Mouse (Mus musculus): ENCODE data around the gene Ranbp3l. TPM values are rescaled to one million over a fixed set of nuclear protein-coding genes. Genes with fewer than 3 reads are reported as not detected.
"Not testable (repeated sequence)": the region's sequence is repeated elsewhere in the genome, so short reads cannot be mapped to it uniquely, and the experiment has no call there.

Gene Ranbp3l
- total RNA-seq (2021): not detected
- long read RNA-seq, experiment 1: 0 reads
- long read RNA-seq, experiment 2: 0 reads

GRCm38 (mm10) chr15:8967573-8968228 is at the start of gene Ranbp3l:
Gene Ranbp3l, plus strand, starts transcription at chr15:8967949.
- peak in 1 of 2 experiments; percentile 7 for DNase-seq

DNA sequence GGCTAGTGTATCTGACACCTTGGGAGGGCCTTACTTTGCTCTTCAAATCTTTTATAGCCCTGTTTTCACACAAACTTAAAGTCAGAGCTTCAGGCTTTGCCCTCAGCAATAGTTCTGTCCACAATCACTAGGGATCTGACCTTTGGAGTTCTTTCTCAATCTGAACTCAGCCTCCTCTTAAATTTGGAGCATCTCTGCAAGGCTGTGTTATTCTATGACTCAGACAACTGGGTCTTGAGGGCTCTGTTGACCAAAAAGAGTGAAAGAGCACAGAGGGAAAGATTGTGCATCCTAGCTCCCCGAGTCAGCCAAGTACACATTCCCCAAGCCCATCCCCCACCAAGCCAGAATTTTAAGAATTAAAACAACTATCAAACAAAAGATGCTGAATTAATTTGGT is 37.7 kb upstream of the Ranbp3l start:
- DNase-seq: no peak

- DNase-seq: no peak
These were observed 30.8 kb upstream of the Ranbp3l start for GRCm38 (mm10) chr15:8936911-8937310.

DNA sequence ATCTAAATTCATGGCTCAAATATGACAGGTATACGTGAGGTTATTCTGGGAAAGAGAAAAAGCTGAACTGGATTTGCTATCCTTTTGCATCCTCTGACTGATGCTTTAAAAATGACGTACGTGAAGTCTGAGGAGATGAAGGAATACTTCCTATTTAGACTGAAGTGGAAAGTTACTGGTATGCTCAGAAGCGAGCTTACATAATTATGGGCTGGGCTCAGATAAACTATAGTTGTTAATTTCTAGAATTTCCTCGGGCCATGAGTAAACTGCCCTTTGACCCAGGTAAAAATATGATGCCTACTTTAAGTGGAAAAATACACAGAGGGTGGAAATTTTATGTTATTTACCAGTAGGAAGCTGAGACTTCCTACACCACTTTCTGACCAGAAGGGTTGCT is 26.9 kb upstream of the Ranbp3l start:
- no peak for DNase-seq

DNA sequence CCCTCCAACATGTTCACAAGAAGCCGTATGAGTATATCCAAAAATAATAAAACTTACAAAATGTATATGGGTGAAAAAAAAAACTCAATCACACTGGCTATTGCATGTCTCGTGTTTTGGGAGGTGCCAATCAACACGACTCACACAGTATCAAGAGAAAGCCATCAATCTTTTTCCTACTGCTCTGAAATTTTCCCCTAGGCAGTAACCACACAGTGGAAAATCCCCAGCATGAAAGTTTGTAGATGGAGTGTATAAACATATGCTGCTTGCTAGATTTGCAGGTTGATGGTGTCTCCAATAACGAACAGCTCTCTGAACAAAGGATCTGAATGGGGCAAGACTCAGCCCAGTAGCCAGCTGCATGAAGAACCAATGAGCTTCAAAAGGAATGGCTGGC is 16.9 kb upstream of the Ranbp3l start:
- no peak for DNase-seq

DNA sequence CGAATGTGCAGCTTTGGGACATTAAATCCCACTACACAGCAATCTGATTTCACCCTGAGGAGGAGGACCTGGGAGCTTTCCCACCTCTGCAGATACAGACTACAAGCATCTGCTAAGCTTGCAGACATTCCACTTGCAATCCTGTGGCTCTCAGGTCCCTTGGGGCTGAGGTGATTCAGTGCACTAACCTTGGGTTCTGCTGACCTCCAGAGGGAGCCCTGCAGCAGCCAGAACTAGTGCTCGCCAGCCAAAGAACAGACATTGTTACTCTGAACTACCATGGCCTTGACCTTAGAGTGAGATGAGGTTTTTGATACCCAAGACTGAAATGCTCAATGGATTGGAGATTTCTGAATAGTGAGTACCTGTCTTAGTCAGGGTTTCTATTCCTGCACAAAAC is 4.4 kb upstream of the Ranbp3l start:
- peak; percentile 61 to 66 for DNase-seq

GRCm38 (mm10) chr15:8968229-8968595 is 463 bp downstream of the Ranbp3l start:
- DNase-seq: no peak

DNA sequence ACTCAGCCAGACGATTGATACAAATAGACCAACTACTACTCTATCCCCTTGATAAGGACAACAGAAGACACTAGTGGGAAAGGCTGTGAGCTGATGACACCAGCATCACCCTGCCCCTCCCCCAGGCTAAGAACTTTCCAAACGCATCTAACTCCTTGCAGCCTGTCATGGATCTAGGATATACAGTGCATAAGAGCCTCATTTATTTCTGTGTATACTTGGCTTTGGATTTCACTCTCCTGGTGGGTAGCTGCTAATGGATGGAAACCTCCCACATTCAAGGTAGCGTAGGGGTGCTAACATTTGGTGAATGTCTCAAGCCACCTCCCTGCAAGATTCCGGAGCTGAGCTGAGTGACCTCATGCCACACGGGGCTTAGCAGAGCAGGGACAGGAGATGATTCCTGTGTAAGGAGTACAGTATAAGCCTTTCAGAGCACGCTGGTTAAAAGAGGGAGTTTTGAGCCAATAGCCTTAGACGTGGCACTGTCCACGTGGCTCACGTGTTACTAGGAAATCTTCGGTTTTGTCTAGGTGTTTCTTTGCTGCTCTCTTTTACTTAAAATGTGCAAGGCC is 1.4 kb downstream of the Ranbp3l start:
- DNase-seq: no peak

DNA sequence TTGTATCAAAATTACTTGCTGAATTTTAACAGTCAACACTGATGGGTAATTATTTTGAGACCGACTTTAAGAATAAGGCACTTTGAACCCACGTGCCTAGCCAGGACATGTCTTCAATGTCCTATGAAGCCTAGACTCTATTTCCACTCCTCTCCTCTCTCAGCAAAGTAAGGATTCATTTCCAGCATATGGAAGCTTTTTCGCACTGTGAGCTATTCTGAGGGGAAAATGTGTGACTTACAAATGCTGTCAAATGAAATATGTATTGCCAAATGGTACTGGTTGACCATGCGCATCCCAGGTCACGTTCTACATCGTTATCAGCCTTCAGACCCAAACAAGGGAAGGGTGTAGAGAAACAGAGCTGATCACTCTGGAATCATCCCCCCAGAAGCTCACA is 23.5 kb downstream of the Ranbp3l start:
- no peak for DNase-seq

DNA sequence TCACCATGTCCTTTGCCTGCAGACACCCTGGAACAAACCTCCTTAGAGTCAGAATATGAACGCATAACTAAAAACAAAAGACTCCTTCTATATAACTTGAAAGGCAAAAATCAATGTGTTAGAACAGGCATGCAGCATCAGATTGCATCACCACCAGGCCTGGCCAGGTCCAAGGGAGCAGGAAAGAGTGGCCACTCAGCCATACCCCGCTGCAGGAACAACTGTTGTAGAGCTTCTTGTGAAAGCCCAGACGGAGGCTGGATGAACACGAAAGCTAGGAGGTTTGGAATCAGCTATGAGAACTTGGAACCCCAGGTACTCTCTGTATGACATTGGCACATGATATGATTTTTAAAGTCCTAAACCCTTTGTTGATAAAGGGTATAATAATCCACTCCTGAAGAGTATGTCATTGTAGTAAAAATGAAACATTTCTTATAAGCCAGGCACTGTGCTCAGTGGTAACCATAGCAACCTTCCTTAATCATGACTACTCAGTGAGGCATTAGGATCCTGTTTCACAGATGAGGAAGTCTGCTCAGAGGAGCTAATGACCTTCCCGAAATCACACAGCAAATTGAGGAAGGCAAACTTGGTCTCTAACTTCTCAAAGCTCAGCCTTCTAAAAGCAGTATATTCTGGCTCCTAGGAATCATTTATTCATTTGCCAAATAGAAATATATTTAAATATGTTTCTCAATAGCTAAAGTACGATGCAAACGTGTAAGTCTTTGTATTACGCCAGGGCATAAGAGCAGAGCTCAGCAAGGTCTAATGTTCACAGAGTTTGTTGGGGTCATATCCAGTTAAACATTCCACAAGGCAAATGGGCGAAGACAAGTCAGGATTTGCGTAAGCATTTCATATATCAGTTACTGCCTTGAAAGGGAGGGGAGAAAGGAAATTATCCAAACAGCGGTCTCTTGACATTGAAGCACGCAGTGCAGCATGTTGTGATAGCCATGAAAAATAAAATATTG is 24.4 kb downstream of the Ranbp3l start:
- DNase-seq: no peak

DNA sequence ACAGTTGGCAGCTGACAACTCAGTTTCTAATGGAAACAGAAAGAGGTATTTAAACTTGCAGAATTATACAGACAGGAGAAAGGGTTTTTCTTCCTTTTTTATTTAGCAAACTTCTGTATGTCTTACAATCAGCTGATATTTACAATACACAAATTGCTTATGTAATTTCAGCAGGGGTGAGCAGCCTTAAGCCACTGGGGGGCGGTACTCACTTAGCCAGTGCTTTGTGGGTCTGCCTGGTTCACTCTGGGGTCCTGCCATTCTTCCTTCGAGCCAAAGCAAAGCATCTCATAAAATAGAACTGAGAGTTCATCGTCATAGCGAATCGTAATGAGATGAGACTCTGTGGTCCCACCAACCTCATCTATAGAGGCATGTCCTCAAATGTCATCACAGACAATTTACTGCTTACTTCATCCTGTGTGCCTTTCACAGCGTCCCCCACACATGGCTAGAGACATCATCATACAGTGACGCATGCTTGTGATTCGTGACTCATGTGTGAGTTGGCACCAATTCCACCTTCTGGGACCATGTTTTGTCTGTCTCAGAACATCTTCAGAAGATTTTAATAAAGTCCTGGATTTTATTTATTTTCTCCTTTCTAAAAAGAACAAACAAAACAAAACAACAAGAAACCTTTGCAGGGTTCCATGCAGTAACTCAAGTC is 27.0 kb downstream of the Ranbp3l start:
- peak; percentile 57 to 61 for DNase-seq

GRCm38 (mm10) chr15:8995490-8995889 is 27.7 kb downstream of the Ranbp3l start:
- no peak for DNase-seq

DNA sequence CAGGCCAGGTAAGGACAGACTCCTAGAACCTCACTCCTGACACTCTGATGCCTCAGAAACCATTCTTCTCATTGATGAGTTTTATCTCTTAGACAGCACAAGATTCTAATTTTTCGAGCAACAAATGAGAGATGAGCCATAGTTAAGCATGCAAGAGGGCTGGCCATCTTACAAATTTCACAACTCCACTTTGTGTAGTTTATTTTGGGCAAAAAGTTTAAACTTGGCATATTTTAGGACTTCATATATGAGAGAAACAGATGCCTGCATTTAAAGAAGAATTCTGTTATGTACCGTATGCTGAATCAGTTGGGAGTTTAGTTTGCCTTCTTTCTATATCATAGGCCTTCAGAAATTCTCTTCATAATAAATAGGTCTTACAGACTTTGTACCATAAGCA is 35.0 kb downstream of the Ranbp3l start:
- no peak for DNase-seq

- no peak for DNase-seq
These were observed 41.4 kb downstream of the Ranbp3l start for GRCm38 (mm10) chr15:9009196-9009595.

DNA sequence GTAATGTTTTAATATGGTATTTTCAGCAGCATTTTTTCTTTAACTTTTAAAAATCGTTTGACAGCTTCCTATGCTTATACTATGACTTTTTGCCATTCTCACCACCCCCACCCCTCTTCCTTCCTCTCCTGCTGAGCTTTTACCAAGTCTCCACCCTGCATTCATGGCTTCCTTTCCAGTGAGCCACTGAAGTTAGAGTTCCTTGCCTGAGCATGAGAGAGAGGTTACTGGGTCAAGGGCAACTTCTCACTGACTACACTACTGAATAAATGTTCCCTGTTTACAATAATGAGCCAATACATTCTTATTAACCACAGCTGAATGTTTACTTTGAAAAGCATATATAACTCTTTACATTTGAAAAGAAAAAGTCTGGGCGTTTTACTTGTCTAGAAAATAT is 46.8 kb downstream of the Ranbp3l start:
- DNase-seq: peak in 1 of 2 experiments; percentile 6

DNA sequence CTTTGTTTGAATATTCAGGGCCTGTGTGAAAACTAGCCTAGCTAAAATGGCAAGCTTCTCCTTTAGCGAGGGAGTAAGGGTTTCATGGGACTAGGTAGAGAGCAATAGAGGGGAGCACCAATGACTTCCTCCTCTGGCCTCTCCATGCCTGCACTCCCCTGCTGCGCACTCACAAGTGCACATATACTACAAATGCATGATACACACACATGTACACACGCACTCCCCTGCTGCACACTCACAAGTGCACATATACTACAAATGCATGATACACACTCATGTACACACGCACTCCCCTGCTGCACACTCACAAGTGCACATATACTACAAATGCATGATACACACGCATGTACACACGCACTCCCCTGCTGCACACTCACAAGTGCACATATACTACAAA is 47.7 kb downstream of the Ranbp3l start:
- not testable (repeated sequence) for DNase-seq

DNA sequence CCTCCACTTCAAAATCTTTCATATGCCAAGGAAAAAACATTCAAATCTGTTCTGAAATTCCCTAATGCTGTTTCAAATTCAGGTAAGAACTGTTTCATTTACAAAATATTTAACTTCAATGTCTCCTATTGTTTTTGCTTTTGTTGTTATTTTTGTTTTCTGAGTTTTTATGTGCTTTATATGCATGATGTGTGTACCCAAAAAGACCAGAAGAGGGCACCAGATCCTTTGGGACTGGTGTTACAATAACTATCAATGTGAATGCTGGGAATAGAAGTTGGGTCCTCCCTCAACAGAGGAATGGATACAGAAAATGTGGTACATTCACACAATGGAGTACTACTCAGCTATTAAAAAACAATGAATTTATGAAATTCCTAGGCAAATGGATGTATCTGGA is 88.0 kb downstream of the Ranbp3l start:
- DNase-seq: no peak

GRCm38 (mm10) chr15:9059856-9060255 is 92.1 kb downstream of the Ranbp3l start:
- no peak for DNase-seq

DNA sequence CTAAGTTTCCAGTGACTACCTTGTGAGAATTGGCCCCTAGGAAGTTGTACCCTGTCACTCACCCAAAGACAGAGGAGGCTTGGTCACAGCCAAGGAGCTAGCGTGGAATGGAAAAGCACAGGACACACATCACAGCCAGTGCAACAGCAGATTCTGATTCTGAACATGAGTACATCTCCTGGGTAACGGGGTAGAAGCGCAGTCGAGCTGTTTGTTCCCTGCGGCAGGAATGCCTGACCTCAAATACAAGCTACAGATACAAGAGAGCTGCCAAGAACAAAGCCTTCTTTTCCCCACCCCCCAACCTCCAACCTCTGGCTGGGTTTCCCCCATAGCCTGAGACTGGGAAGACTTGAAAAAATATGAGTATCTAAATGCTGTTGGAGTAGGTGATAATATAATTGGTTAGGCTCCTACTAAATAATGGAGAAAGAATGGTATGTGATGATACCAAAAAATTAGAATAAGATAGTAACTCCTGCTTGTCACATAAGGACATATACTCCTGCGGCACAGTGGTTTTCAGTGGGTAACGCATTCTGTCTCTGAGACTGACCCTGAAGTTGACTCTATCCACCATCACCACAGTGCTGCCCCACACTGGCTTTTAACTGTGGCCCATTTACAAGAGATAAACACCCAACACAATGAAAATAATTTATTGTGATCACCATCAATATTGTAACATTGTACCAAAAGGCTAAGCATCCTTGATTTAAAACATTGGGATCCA is 93.6 kb downstream of the Ranbp3l start:
- DNase-seq: no peak

GRCm38 (mm10) chr15:9068881-9069280 is 101.1 kb downstream of the Ranbp3l start:
- DNase-seq: no peak

GRCm38 (mm10) chr15:9070353-9070752 is 102.6 kb downstream of the Ranbp3l start:
- DNase-seq: no peak
